Mouse (Mus musculus) neural tube, embryonic 15.5 days (tissue): ENCODE data around the gene Hdac5. TPM values are rescaled to one million over a fixed set of nuclear protein-coding genes. Genes with fewer than 3 reads are reported as not detected.

ENCODE experiments used
- ATAC-seq: fragments of 200-750 bp; cut with Nextera tagmentation; 2 replicates; pipeline ENCODE4 v1.8.0; 2017; ENCODE audit warnings: mild to moderate bottlenecking, moderate TSS enrichment, moderate library complexity; ENCODE audit not compliant: low FRiP score
- H3K27ac ChIP-seq: fragments of 300-500 bp; sonication (generic); replicated peaks from 2 replicates; pipeline ENCODE4 v1.5.1; 2015; ENCODE audit warnings: mild to moderate bottlenecking, inconsistent platforms
- H3K27me3 ChIP-seq: fragments of 300-500 bp; sonication (generic); replicated peaks from 2 replicates; pipeline ENCODE4 v1.6.1; 2015; ENCODE audit warnings: inconsistent platforms
- H3K36me3 ChIP-seq: fragments of 300-500 bp; sonication (generic); 2 replicates; pipeline ENCODE4 v1.6.1; 2015; ENCODE audit warnings: inconsistent platforms
- H3K4me1 ChIP-seq: fragments of 300-500 bp; sonication (generic); 2 replicates; pipeline ENCODE4 v1.6.1; 2015; ENCODE audit warnings: inconsistent platforms
- H3K4me2 ChIP-seq: fragments of 300-500 bp; sonication (generic); 2 replicates; pipeline ENCODE4 v1.6.1; 2015; ENCODE audit warnings: inconsistent platforms, mild to moderate bottlenecking, moderate library complexity
- H3K4me3 ChIP-seq: fragments of 300-500 bp; sonication (generic); replicated peaks from 2 replicates; pipeline ENCODE4 v1.5.1; 2015; ENCODE audit warnings: mild to moderate bottlenecking, inconsistent platforms
- H3K9ac ChIP-seq: fragments of 300-500 bp; sonication (generic); replicated peaks from 2 replicates; pipeline ENCODE4 v1.6.1; 2015; ENCODE audit warnings: mild to moderate bottlenecking, inconsistent platforms
- H3K9me3 ChIP-seq: fragments of 300-500 bp; sonication (generic); replicated peaks from 2 replicates; pipeline ENCODE4 v1.6.1; 2016; ENCODE audit warnings: inconsistent platforms
- WGBS: fragments of 180-500 bp; shearing (Covaris S2); methylation state at CpG from one replicate; pipeline ENCODE4 v1.1.7; 2015; ENCODE audit warnings: mixed read lengths; 5-methylcytosine and 5-hydroxymethylcytosine counted together
- polyA plus RNA-seq: library from polyadenylated mRNA; unstranded; fragments of >200 nt; fragmentation: Nextera tagmentation; extraction: Ambion mirVana; gene quantifications from 2 replicates; pipeline ENCODE4 v1.2.1, GENCODE M21; 2015

The Hdac5 gene
- polyA plus RNA-seq, 1 experiment from 2014 or later = 77.4 TPM

- 0 out of 2 replicates have a peak, but pooled peaks have one; percentile 17 for ATAC-seq
- H3K27ac ChIP-seq = 0 out of 2 replicates have a peak overlapping the region, but pooled peaks have one; percentile 11
- 0 out of 2 replicates have a peak overlapping the region, but pooled peaks have one; percentile 5 for H3K9ac ChIP-seq
- no peaks in the 10 kb centered on the region for H3K36me3 ChIP-seq
- H3K4me1 ChIP-seq = peaks cover 16% of the 10 kb centered on the region; the same call in 1 of the 2 replicates
- H3K27me3 ChIP-seq = no peaks in the 10 kb centered on the region
- 33% methylated on average over 9 of the region's 9 CpGs for WGBS
- H3K9me3 ChIP-seq = no peaks in the 10 kb centered on the region
- no peak overlapping the region for H3K4me2 ChIP-seq
- H3K4me3 ChIP-seq = no peak overlapping the region
These were observed 27.5 kb upstream of the Hdac5 start for GRCm38 (mm10) chr11:102257514-102257913.

GRCm38 (mm10) chr11:102249351-102250090 is 19.6 kb upstream of the Hdac5 start:
- H3K9me3 ChIP-seq = no peaks in the 10 kb centered on the region
- no peak overlapping the region for H3K27ac ChIP-seq
- peaks cover 27% of the 10 kb centered on the region for H3K4me1 ChIP-seq
- H3K27me3 ChIP-seq = no peaks in the 10 kb centered on the region
- peak overlapping the region; percentile 35; the same call in 1 of the 2 replicates for H3K9ac ChIP-seq
- H3K4me3 ChIP-seq = peak overlapping the region; percentile 43
- 13% methylated on average over 9 of the region's 9 CpGs for WGBS
- ATAC-seq = no peak
- peak overlapping the region; percentile 88 for H3K4me2 ChIP-seq
- no peaks in the 10 kb centered on the region for H3K36me3 ChIP-seq

- under 1% methylated on average over 41 of the region's 41 CpGs for WGBS
- Histone ChIP-seq H3K4me2 (peak within 1 kb of the TSS; percentile 88), H3K4me1 (peaks cover 30% of the 10 kb centered on the region), H3K27ac (no peak within 1 kb of the TSS), H3K4me3 (peak within 1 kb of the TSS; percentile 43), H3K9me3 (no peaks in the 10 kb centered on the region), H3K27me3 (no peaks in the 10 kb centered on the region), H3K9ac (peak within 1 kb of the TSS; percentile 35; the same call in 1 of the 2 replicates), H3K36me3 (no peaks in the 10 kb centered on the region)
- ATAC-seq = no peak; the same call in 1 of the 2 replicates
These were observed 18.8 kb upstream of the Hdac5 start, which contains the start of gene BC030867 for GRCm38 (mm10) chr11:102248630-102249230. Gene BC030867, plus strand, starts transcription at chr11:102248882.

GRCm38 (mm10) chr11:102246871-102247270 is 16.9 kb upstream of the Hdac5 start:
- Histone ChIP-seq H3K4me2 (no peak overlapping the region), H3K27me3 (no peaks in the 10 kb centered on the region), H3K9me3 (no peaks in the 10 kb centered on the region), H3K36me3 (no peaks in the 10 kb centered on the region), H3K27ac (no peak overlapping the region), H3K4me1 (peaks cover 30% of the 10 kb centered on the region), H3K9ac (no peak overlapping the region), H3K4me3 (no peak overlapping the region)
- 92% methylated on average over 4 of the region's 4 CpGs for WGBS
- no peak for ATAC-seq

GRCm38 (mm10) chr11:102246273-102246635 is 16.3 kb upstream of the Hdac5 start:
- Histone ChIP-seq H3K9ac (no peak overlapping the region), H3K27ac (peak overlapping the region; percentile 82; the same call in 1 of the 2 replicates), H3K4me1 (peaks cover 30% of the 10 kb centered on the region), H3K9me3 (no peaks in the 10 kb centered on the region), H3K27me3 (no peaks in the 10 kb centered on the region), H3K4me3 (no peak overlapping the region), H3K36me3 (no peaks in the 10 kb centered on the region), H3K4me2 (no peak overlapping the region)
- ATAC-seq = no peak
- 81% methylated on average over 6 of the region's 6 CpGs for WGBS

GRCm38 (mm10) chr11:102245581-102246272 is 15.8 kb upstream of the Hdac5 start:
- H3K36me3 ChIP-seq = no peaks in the 10 kb centered on the region
- no peaks in the 10 kb centered on the region for H3K27me3 ChIP-seq
- peak overlapping the region; percentile 60 for H3K9ac ChIP-seq
- no peak; the same call in 1 of the 2 replicates for ATAC-seq
- H3K9me3 ChIP-seq = no peaks in the 10 kb centered on the region
- 28% methylated on average over 14 of the region's 14 CpGs for WGBS
- peaks cover 30% of the 10 kb centered on the region for H3K4me1 ChIP-seq
- peak overlapping the region; percentile 83 for H3K4me2 ChIP-seq
- H3K27ac ChIP-seq = peak overlapping the region; percentile 82
- peak overlapping the region; percentile 39 for H3K4me3 ChIP-seq

- Histone ChIP-seq H3K27me3 (no peaks in the 10 kb centered on the region), H3K4me1 (peaks cover 30% of the 10 kb centered on the region), H3K9me3 (no peaks in the 10 kb centered on the region), H3K36me3 (no peaks in the 10 kb centered on the region), H3K4me3 (peak overlapping the region; percentile 39), H3K27ac (peak overlapping the region; percentile 82), H3K9ac (peak overlapping the region; percentile 60), H3K4me2 (peak overlapping the region; percentile 83)
- peak; percentile 88 for ATAC-seq
- under 1% methylated on average over 32 of the region's 32 CpGs for WGBS
These were observed 15.0 kb upstream of the Hdac5 start for GRCm38 (mm10) chr11:102244926-102245449.

GRCm38 (mm10) chr11:102241874-102242273 is 11.9 kb upstream of the Hdac5 start:
- no peaks in the 10 kb centered on the region for H3K9me3 ChIP-seq
- H3K27me3 ChIP-seq = no peaks in the 10 kb centered on the region
- H3K9ac ChIP-seq = no peak overlapping the region
- ATAC-seq = no peak
- H3K27ac ChIP-seq = no peak overlapping the region
- no peaks in the 10 kb centered on the region for H3K36me3 ChIP-seq
- no peak overlapping the region for H3K4me2 ChIP-seq
- peaks cover 20% of the 10 kb centered on the region for H3K4me1 ChIP-seq
- H3K4me3 ChIP-seq = no peak overlapping the region
- 52% methylated on average over 5 of the region's 5 CpGs for WGBS

GRCm38 (mm10) chr11:102241246-102241645 is 11.3 kb upstream of the Hdac5 start:
- Histone ChIP-seq H3K4me2 (no peak overlapping the region), H3K27me3 (no peaks in the 10 kb centered on the region), H3K9me3 (no peaks in the 10 kb centered on the region), H3K36me3 (no peaks in the 10 kb centered on the region), H3K4me3 (no peak overlapping the region), H3K4me1 (peaks cover 20% of the 10 kb centered on the region), H3K27ac (no peak overlapping the region), H3K9ac (no peak overlapping the region)
- 92% methylated on average over 5 of the region's 5 CpGs for WGBS
- ATAC-seq = no peak

GRCm38 (mm10) chr11:102240636-102241035 is 10.7 kb upstream of the Hdac5 start:
- Histone ChIP-seq H3K36me3 (no peaks in the 10 kb centered on the region), H3K27ac (no peak overlapping the region), H3K4me3 (no peak overlapping the region), H3K9me3 (no peaks in the 10 kb centered on the region), H3K9ac (no peak overlapping the region), H3K27me3 (no peaks in the 10 kb centered on the region), H3K4me1 (peaks cover 14% of the 10 kb centered on the region), H3K4me2 (no peak overlapping the region)
- ATAC-seq = no peak
- 90% methylated on average over 6 of the region's 6 CpGs for WGBS

GRCm38 (mm10) chr11:102236022-102236421 is 6.1 kb upstream of the Hdac5 start:
- Histone ChIP-seq H3K9me3 (no peaks in the 10 kb centered on the region), H3K36me3 (no peaks in the 10 kb centered on the region), H3K4me3 (no peak overlapping the region), H3K4me2 (no peak overlapping the region), H3K27ac (no peak overlapping the region), H3K27me3 (no peaks in the 10 kb centered on the region), H3K9ac (no peak overlapping the region), H3K4me1 (no peaks in the 10 kb centered on the region)
- no peak for ATAC-seq
- 69% methylated on average over 2 of the region's 2 CpGs for WGBS
